Mouse (Mus musculus): ENCODE results near the gene Fbxo40. TPM values are rescaled to one million over a fixed set of nuclear protein-coding genes. Genes with fewer than 3 reads are reported as not detected.

Gene Fbxo40
- total and polyA plus RNA-seq, 2 experiments from 2014 or later, result 0.10 to 2.9 TPM

GRCm38 (mm10) chr16:36921980-36922379, 68.3 kb downstream of the Fbxo40 start:
- no peak for ATAC-seq
- H3K9me3 ChIP-seq (ENCODE audit: low read length), result no peaks in the 10 kb centered on the region
- H3K36me3 ChIP-seq (ENCODE audit: insufficient read depth), result peaks cover 54% of the 10 kb centered on the region
- WGBS, result 88% methylated on average over 6 of the region's 6 CpGs
- no peaks in the 10 kb centered on the region for H3K27me3 ChIP-seq (ENCODE audit: insufficient read depth, low read length)
- TF ChIP-seq CTCF (IDR thresholded peaks at IDR 0.05; ENCODE audit: low read depth), result no peak
- DNase-seq, result no peak
- H3K4me1 ChIP-seq (ENCODE audit: insufficient read depth), result no peaks in the 10 kb centered on the region
- H3K27ac ChIP-seq (ENCODE audit: low read depth, low read length), result no peak overlapping the region
- H3K4me2 ChIP-seq (ENCODE audit: low read depth), result no peak overlapping the region
- H3K9ac ChIP-seq, result no peak overlapping the region
- no peak overlapping the region for H3K4me3 ChIP-seq (ENCODE audit: low read depth, low read length)

GRCm38 (mm10) chr16:36921067-36921613, 69.1 kb downstream of the Fbxo40 start:
- no peaks in the 10 kb centered on the region for H3K27me3 ChIP-seq (ENCODE audit: insufficient read depth, low read length)
- TF ChIP-seq CTCF (IDR thresholded peaks at IDR 0.05; ENCODE audit: low read depth), result no peak

GRCm38 (mm10) chr16:36920410-36920809, 69.9 kb downstream of the Fbxo40 start:
- Histone ChIP-seq H3K9ac (no peak overlapping the region), H3K4me3 (ENCODE audit: low read depth, low read length) (no peak overlapping the region), H3K36me3 (ENCODE audit: insufficient read depth) (peaks cover 55% of the 10 kb centered on the region), H3K4me2 (ENCODE audit: low read depth) (no peak overlapping the region), H3K27me3 (ENCODE audit: insufficient read depth, low read length) (no peaks in the 10 kb centered on the region), H3K27ac (ENCODE audit: low read depth, low read length) (no peak overlapping the region), H3K4me1 (ENCODE audit: insufficient read depth) (no peaks in the 10 kb centered on the region), H3K9me3 (ENCODE audit: low read length) (no peaks in the 10 kb centered on the region)
- DNase-seq (no peak), ATAC-seq (no peak)
- TF ChIP-seq CTCF (IDR thresholded peaks at IDR 0.05; ENCODE audit: low read depth), result no peak
- WGBS, result 89% methylated on average over 3 of the region's 3 CpGs

More at GRCm38 (mm10) chr16:36921067-36921613, 69.1 kb downstream of the Fbxo40 start:
- peaks cover 54% of the 10 kb centered on the region for H3K36me3 ChIP-seq (ENCODE audit: insufficient read depth)
- H3K4me1 ChIP-seq (ENCODE audit: insufficient read depth), result no peaks in the 10 kb centered on the region
- H3K27ac ChIP-seq (ENCODE audit: low read depth, low read length), result no peak overlapping the region
- DNase-seq (no peak), ATAC-seq (no peak)
- H3K4me3 ChIP-seq (ENCODE audit: low read depth, low read length), result no peak overlapping the region
- WGBS, result 98% methylated on average over 8 of the region's 8 CpGs
- no peak overlapping the region for H3K9ac ChIP-seq
- no peaks in the 10 kb centered on the region for H3K9me3 ChIP-seq (ENCODE audit: low read length)
- no peak overlapping the region for H3K4me2 ChIP-seq (ENCODE audit: low read depth)

- H3K36me3 ChIP-seq (ENCODE audit: insufficient read depth), result peaks cover 65% of the 10 kb centered on the region
- WGBS, result 96% methylated on average over 10 of the region's 10 CpGs
Observed at GRCm38 (mm10) chr16:36918505-36918904, 71.8 kb downstream of the Fbxo40 start.

GRCm38 (mm10) chr16:36914195-36914594, 76.1 kb downstream of the Fbxo40 start:
- no peaks in the 10 kb centered on the region for H3K4me1 ChIP-seq (ENCODE audit: insufficient read depth)
- WGBS, result 82% methylated on average over 5 of the region's 5 CpGs
- H3K27me3 ChIP-seq (ENCODE audit: insufficient read depth, low read length), result no peaks in the 10 kb centered on the region
- no peaks in the 10 kb centered on the region for H3K9me3 ChIP-seq (ENCODE audit: low read length)
- DNase-seq, result no peak
- H3K27ac ChIP-seq (ENCODE audit: low read depth, low read length), result no peak overlapping the region
- ATAC-seq, result no peak
- H3K36me3 ChIP-seq (ENCODE audit: insufficient read depth), result peaks cover 89% of the 10 kb centered on the region
- H3K4me2 ChIP-seq (ENCODE audit: low read depth), result no peak overlapping the region
- no peak for TF ChIP-seq CTCF (IDR thresholded peaks at IDR 0.05; ENCODE audit: low read depth)
- no peak overlapping the region for H3K9ac ChIP-seq
- H3K4me3 ChIP-seq (ENCODE audit: low read depth, low read length), result no peak overlapping the region

More at GRCm38 (mm10) chr16:36918505-36918904, 71.8 kb downstream of the Fbxo40 start:
- TF ChIP-seq CTCF (IDR thresholded peaks at IDR 0.05; ENCODE audit: low read depth), result no peak
- Histone ChIP-seq H3K9me3 (ENCODE audit: low read length) (no peaks in the 10 kb centered on the region), H3K4me2 (ENCODE audit: low read depth) (no peak overlapping the region), H3K9ac (no peak overlapping the region), H3K27me3 (ENCODE audit: insufficient read depth, low read length) (no peaks in the 10 kb centered on the region), H3K27ac (ENCODE audit: low read depth, low read length) (no peak overlapping the region), H3K4me1 (ENCODE audit: insufficient read depth) (no peaks in the 10 kb centered on the region), H3K4me3 (ENCODE audit: low read depth, low read length) (no peak overlapping the region)
- ATAC-seq (no peak), DNase-seq (no peak)

Other genes starting within 250 kb of the Fbxo40 start
- 18.2 and 23.5 TPM in 2 replicates for gene Slc15a2, start 205.5 kb downstream of the Fbxo40 start, total RNA-seq (2014; rRNA removed)
- gene Slc15a2, start 205.5 kb downstream of the Fbxo40 start, polyA plus RNA-seq (2015; fragmentation: Nextera tagmentation; extraction: Ambion mirVana), result 21.1 and 23.9 TPM in 2 replicates
- gene Iqcb1, start 162.1 kb downstream of the Fbxo40 start, total RNA-seq (2014; rRNA removed), result 25.1 and 26.0 TPM in 2 replicates
- 40.7 and 66.0 TPM in 2 replicates for gene Iqcb1, start 162.1 kb downstream of the Fbxo40 start, polyA plus RNA-seq (2015; fragmentation: Nextera tagmentation; extraction: Ambion mirVana)
- gene Eaf2, start 115.5 kb downstream of the Fbxo40 start, total RNA-seq (2014; rRNA removed), result 0.23 and 0.76 TPM in 2 replicates
- 0.67 and 0.79 TPM in 2 replicates for gene Eaf2, start 115.5 kb downstream of the Fbxo40 start, polyA plus RNA-seq (2015; fragmentation: Nextera tagmentation; extraction: Ambion mirVana)
- gene Golgb1, start 115.3 kb downstream of the Fbxo40 start, total RNA-seq (2014; rRNA removed), result 22.4 and 30.2 TPM in 2 replicates
- gene Golgb1, start 115.3 kb downstream of the Fbxo40 start, polyA plus RNA-seq (2015; fragmentation: Nextera tagmentation; extraction: Ambion mirVana), result 63.2 and 87.1 TPM in 2 replicates
- 0.92 and 1.8 TPM in 2 replicates for gene Hcls1, start 55.5 kb downstream of the Fbxo40 start, total RNA-seq (2014; rRNA removed)
- 2.2 and 2.3 TPM in 2 replicates for gene Hcls1, start 55.5 kb downstream of the Fbxo40 start, polyA plus RNA-seq (2015; fragmentation: Nextera tagmentation; extraction: Ambion mirVana)
- 3.1 and 3.4 TPM in 2 replicates for gene Polq, start 21.3 kb upstream of the Fbxo40 start, total RNA-seq (2014; rRNA removed)
- gene Polq, start 21.3 kb upstream of the Fbxo40 start, polyA plus RNA-seq (2015; fragmentation: Nextera tagmentation; extraction: Ambion mirVana), result 0.78 and 1.3 TPM in 2 replicates